Comparison of ENCODE assay signal across 9 mouse cellular contexts in the genomic region with DNA sequence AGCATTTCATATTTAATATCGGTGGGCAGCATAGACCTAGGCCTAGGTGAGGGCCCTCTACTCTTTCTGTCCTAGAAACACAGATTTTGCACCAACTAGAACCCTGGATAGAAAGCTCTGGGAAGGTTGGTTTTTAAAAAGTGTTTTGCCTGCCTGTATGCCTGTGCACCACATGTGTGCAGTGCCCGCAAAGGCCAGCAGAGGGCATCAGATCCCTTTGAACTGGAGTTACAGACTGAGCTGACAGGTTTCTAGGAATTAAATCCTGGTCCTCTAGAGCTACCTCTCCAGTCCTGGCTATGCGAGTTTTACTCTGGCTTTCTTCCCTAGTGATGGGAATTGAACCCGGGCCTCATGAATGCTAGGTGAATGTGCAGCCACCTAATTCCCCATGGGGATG. TPM values are rescaled to one million over a fixed set of nuclear protein-coding genes. Genes with fewer than 3 reads are reported as not detected.
DNase-seq lines count a peak whose midpoint lies in the region; ATAC-seq lines count a peak whose summit lies in the region.
"Had no signal": no experiment of that assay in that cellular context is flagged by ENCODE, and none has a peak within 500 bp of the region (broad histone marks: within the 10 kb centered on the region; RNA-seq: fewer than 3 reads in every experiment).

No protein-coding gene starts in this region.

- no peaks in the 10 kb centered on the region for H3K4me1 ChIP-seq in hindbrain, embryonic 11.5 days (replicated peaks; ENCODE audit: control insufficient read depth, insufficient read depth, low read length)
- H3K4me1 ChIP-seq in hindbrain, embryonic 13.5 days (replicated peaks): no peaks in the 10 kb centered on the region
- H3K4me1 ChIP-seq: heart, embryonic 15.5 days had no signal

- no peak overlapping the region for H3K27ac ChIP-seq in hindbrain, embryonic 11.5 days (ENCODE audit: low read depth, low read length)
- no peak overlapping the region for H3K27ac ChIP-seq in hindbrain, embryonic 13.5 days
- H3K27ac ChIP-seq: heart, embryonic 15.5 days had no signal

- H3K4me3 ChIP-seq in hindbrain, embryonic 11.5 days (ENCODE audit: low read depth, low read length): no peak overlapping the region
- H3K4me3 ChIP-seq in hindbrain, embryonic 13.5 days: no peak overlapping the region
- H3K4me3 ChIP-seq: heart, embryonic 15.5 days had no signal

- H3K9me3 ChIP-seq in hindbrain, embryonic 11.5 days (ENCODE audit: control insufficient read depth, low read length): no peaks in the 10 kb centered on the region
- no peaks in the 10 kb centered on the region; the same call in 1 of the 2 replicates for H3K9me3 ChIP-seq in hindbrain, embryonic 13.5 days
- H3K9me3 ChIP-seq: heart, embryonic 15.5 days had no signal

- WGBS in hindbrain, embryonic 11.5 days: 91% methylated on average over 4 of the region's 4 CpGs
- 93% methylated on average over 4 of the region's 4 CpGs for WGBS in hindbrain, embryonic 13.5 days

- H3K9ac ChIP-seq in hindbrain, embryonic 11.5 days (ENCODE audit: low read depth, low read length): no peak overlapping the region
- H3K9ac ChIP-seq in hindbrain, embryonic 13.5 days: no peak overlapping the region
- H3K9ac ChIP-seq: heart, embryonic 15.5 days had no signal

- DNase-seq in hindbrain, embryonic 11.5 days (ENCODE audit: low spot score): peak; percentile 59
- DNase-seq in thymus, postnatal 14 days: peak; percentile 16
- no peak for DNase-seq in thymus, postnatal 0 days (ENCODE audit: low spot score)
- DNase-seq in hindlimb bud, embryonic 11.5 days (ENCODE audit: extremely low spot score, low read depth, low spot score): peak; percentile 8
- DNase-seq in MN1 (ENCODE audit: low spot score): no peak
- DNase-seq in frontal cortex, postnatal 10 days (ENCODE audit: low spot score in 2 of 2): no peak
- no peak for DNase-seq in spleen, adult 18-20 months

- H3K4me2 ChIP-seq in hindbrain, embryonic 11.5 days (replicated peaks; ENCODE audit: low read depth, low read length): no peak overlapping the region
- H3K4me2 ChIP-seq in hindbrain, embryonic 13.5 days: no peak overlapping the region
- H3K4me2 ChIP-seq: heart, embryonic 15.5 days had no signal

- no peak for ATAC-seq in hindbrain, embryonic 11.5 days (ENCODE audit: low FRiP score)
- no peak for ATAC-seq in hindbrain, embryonic 13.5 days (ENCODE audit: low FRiP score)

- H3K27me3 ChIP-seq in hindbrain, embryonic 11.5 days (ENCODE audit: control insufficient read depth, insufficient read depth, low read length): no peaks in the 10 kb centered on the region
- H3K27me3 ChIP-seq in hindbrain, embryonic 13.5 days: no peaks in the 10 kb centered on the region
- H3K27me3 ChIP-seq: heart, embryonic 15.5 days had no signal

- peaks cover 44% of the 10 kb centered on the region for H3K36me3 ChIP-seq in hindbrain, embryonic 11.5 days (ENCODE audit: control insufficient read depth, insufficient read depth, low read length)
- H3K36me3 ChIP-seq in hindbrain, embryonic 13.5 days: peaks cover 98% of the 10 kb centered on the region

RNA-seq across cellular contexts. Expression of a gene that starts 30.1 kb away (rescaled TPM):
- 5.0 and 6.1 TPM in 2 replicates for polyA plus RNA-seq in hindbrain, embryonic 11.5 days (2014; fragmentation: Nextera tagmentation; extraction: Ambion mirVana)
- polyA plus RNA-seq in hindbrain, embryonic 13.5 days (2015; fragmentation: Nextera tagmentation; extraction: Ambion mirVana): 8.2 and 8.3 TPM in 2 replicates
- polyA plus RNA-seq in thymus, postnatal 0 days (2015; fragmentation: Nextera tagmentation; extraction: Ambion mirVana): 3.8 TPM in 2 replicates

RNA-seq across cellular contexts. Expression of a gene that starts 38.8 kb away (rescaled TPM):
- 235 and 259 TPM in 2 replicates for polyA plus RNA-seq in hindbrain, embryonic 11.5 days (2014; fragmentation: Nextera tagmentation; extraction: Ambion mirVana)
- 334 and 351 TPM in 2 replicates for polyA plus RNA-seq in hindbrain, embryonic 13.5 days (2015; fragmentation: Nextera tagmentation; extraction: Ambion mirVana)
- 21.0 and 27.2 TPM in 2 replicates for polyA plus RNA-seq in thymus, postnatal 0 days (2015; fragmentation: Nextera tagmentation; extraction: Ambion mirVana)

RNA-seq across cellular contexts. Expression of a gene that starts 49.8 kb away (rescaled TPM):
- polyA plus RNA-seq in hindbrain, embryonic 11.5 days (2014; fragmentation: Nextera tagmentation; extraction: Ambion mirVana): 29.6 and 30.7 TPM in 2 replicates
- polyA plus RNA-seq in hindbrain, embryonic 13.5 days (2015; fragmentation: Nextera tagmentation; extraction: Ambion mirVana): 18.2 and 24.7 TPM in 2 replicates
- polyA plus RNA-seq in thymus, postnatal 0 days (2015; fragmentation: Nextera tagmentation; extraction: Ambion mirVana): 23.8 and 26.0 TPM in 2 replicates

Comparison
In these comparisons a context has a peak if more than half of its experiments do, and no peak if none do; other contexts are left out.
1. DNase-seq: peak in hindbrain, embryonic 11.5 days (single experiment), thymus, postnatal 14 days (single experiment) and hindlimb bud, embryonic 11.5 days (single experiment); none in thymus, postnatal 0 days (single experiment), MN1 (single experiment), frontal cortex, postnatal 10 days (0 of 2) and spleen, adult 18-20 months (0 of 2).